Mouse (Mus musculus) kidney, adult 2 months (tissue): Measurements from ENCODE around the gene Eda.
A peak's percentile ranks its signal among the peaks of the same experiment; 100 is the strongest.

Experiments used
- CTCF ChIP-seq: fragments of 200-500 bp; conservative IDR thresholded peaks from 2 replicates; pipeline ENCODE4 v1.5.1; 2011; ENCODE audit warnings: low read depth, mild to moderate bottlenecking, control low read depth, low read length, moderate library complexity, mixed read lengths; ENCODE audit not compliant: insufficient read depth, insufficient read length
- POLR2A ChIP-seq: fragments of 200-500 bp; IDR thresholded peaks from one replicate; pipeline ENCODE4 v1.6.1; 2011; ENCODE audit warnings: low read depth, low read length, control low read depth

DNA sequence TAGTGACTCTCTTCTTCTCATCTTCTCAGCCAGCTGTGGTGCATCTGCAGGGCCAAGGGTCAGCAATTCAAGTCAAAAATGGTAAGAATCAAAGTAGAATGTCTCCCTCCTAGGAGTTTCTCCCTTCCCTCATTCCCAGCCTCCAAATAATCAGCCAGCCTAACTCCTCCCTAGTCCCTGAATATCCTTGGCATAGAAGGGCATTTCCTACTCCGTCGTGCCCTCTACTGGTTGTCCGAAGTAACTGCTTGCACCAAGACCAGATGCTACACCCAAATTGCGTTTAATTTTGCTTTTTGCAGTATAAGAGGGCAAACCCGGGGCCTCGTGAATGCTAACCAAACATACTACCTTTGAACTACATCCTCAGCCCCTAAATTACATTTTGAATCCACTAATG, 416.9 kb downstream of the Eda start:
- peak; percentile 74 for TF ChIP-seq CTCF
- TF ChIP-seq POLR2A: no peak
